Mouse (Mus musculus): ENCODE data around the gene Ankrd54.

- TF ChIP-seq POLR2A (IDR thresholded peaks at IDR 0.05; ENCODE audit: insufficient read length, low read depth) (no peak), TCF12 (IDR thresholded peaks at IDR 0.05; ENCODE audit: insufficient read depth, poor library complexity, severe bottlenecking) (no peak), MAX (IDR thresholded peaks at IDR 0.05; ENCODE audit: low read depth) (no peak), E2F4 (IDR thresholded peaks at IDR 0.05; ENCODE audit: insufficient read depth) (no peak), REST (IDR thresholded peaks at IDR 0.05; ENCODE audit: insufficient read depth, insufficient read length) (no peak), POLR2AphosphoS2 (IDR thresholded peaks at IDR 0.05; ENCODE audit: insufficient read length, low read depth) (no peak), USF1 (IDR thresholded peaks at IDR 0.05; ENCODE audit: low read depth) (no peak), CEBPB (IDR thresholded peaks at IDR 0.05; ENCODE audit: insufficient read depth, poor library complexity, severe bottlenecking) (no peak), MYOG (IDR thresholded peaks at IDR 0.05; ENCODE audit: control insufficient read depth in 1 of 3, insufficient read depth in 1 of 3, insufficient read length in 2 of 3, low read depth in 2 of 3) (no peak), MYOD1 (IDR thresholded peaks at IDR 0.05; ENCODE audit: control insufficient read depth in 1 of 3, insufficient read length in 2 of 3, low read depth in 2 of 3) (no peak), SRF (IDR thresholded peaks at IDR 0.05; ENCODE audit: control insufficient read depth, insufficient read length, low read depth) (no peak)
These were observed 39.9 kb downstream of the Ankrd54 start for GRCm38 (mm10) chr15:79022671-79023230.

Measured in myocyte (in vitro differentiated cells).